Mouse (Mus musculus) lung, postnatal 14 days (tissue): ENCODE measurements around the gene Rap2b.
A peak's percentile ranks its signal among the peaks of the same experiment; 100 is the strongest.

ENCODE experiments used
- DNase-seq: peaks from one replicate; pipeline ENCODE4 v3.0.0; 2021

Rap2b gene

GRCm38 (mm10) chr3:61361338-61361737 is at the start of gene Rap2b:
TSS of gene Rap2b (plus strand) at chr3:61361638.
- no peak for DNase-seq

GRCm38 (mm10) chr3:61315002-61315401 is 46.4 kb upstream of the Rap2b start:
- DNase-seq, result no peak

GRCm38 (mm10) chr3:61320031-61320430 is 41.4 kb upstream of the Rap2b start:
- DNase-seq, result no peak

- DNase-seq, result no peak
Measured at GRCm38 (mm10) chr3:61321632-61322031, 39.8 kb upstream of the Rap2b start.

GRCm38 (mm10) chr3:61336205-61336604 is 25.2 kb upstream of the Rap2b start:
- DNase-seq, result no peak

GRCm38 (mm10) chr3:61337230-61337629 is 24.2 kb upstream of the Rap2b start:
- DNase-seq, result no peak

GRCm38 (mm10) chr3:61340321-61340720 is 21.1 kb upstream of the Rap2b start:
- no peak for DNase-seq

GRCm38 (mm10) chr3:61344031-61344430 is 17.4 kb upstream of the Rap2b start:
- no peak for DNase-seq

GRCm38 (mm10) chr3:61345636-61346035 is 15.8 kb upstream of the Rap2b start:
- no peak for DNase-seq

GRCm38 (mm10) chr3:61348036-61348614 is 13.3 kb upstream of the Rap2b start:
- DNase-seq, result no peak

- no peak for DNase-seq
Measured at GRCm38 (mm10) chr3:61349433-61349832, 12.0 kb upstream of the Rap2b start.

GRCm38 (mm10) chr3:61355464-61355863 is 6.0 kb upstream of the Rap2b start:
- no peak for DNase-seq

- peak; percentile 8 for DNase-seq
Measured at GRCm38 (mm10) chr3:61358107-61358506, 3.3 kb upstream of the Rap2b start.

- DNase-seq, result no peak
Measured at GRCm38 (mm10) chr3:61358756-61359293, 2.6 kb upstream of the Rap2b start.

GRCm38 (mm10) chr3:61362821-61363160 is 1.4 kb downstream of the Rap2b start:
- peak; percentile 26 for DNase-seq

GRCm38 (mm10) chr3:61363161-61363988 is 1.9 kb downstream of the Rap2b start:
- DNase-seq, result peak; percentile 87

GRCm38 (mm10) chr3:61363989-61364660 is 2.7 kb downstream of the Rap2b start:
- peak; percentile 97 for DNase-seq

- no peak for DNase-seq
Measured at GRCm38 (mm10) chr3:61364661-61364977, 3.2 kb downstream of the Rap2b start.

- DNase-seq, result peak; percentile 36
Measured at GRCm38 (mm10) chr3:61364978-61365778, 3.7 kb downstream of the Rap2b start.

- DNase-seq, result peak; percentile 12
Measured at GRCm38 (mm10) chr3:61365779-61366373, 4.4 kb downstream of the Rap2b start, which contains the start of gene B430305J03Rik. TSS of gene B430305J03Rik (minus strand) at chr3:61365951.

- peak; percentile 10 for DNase-seq
Measured at GRCm38 (mm10) chr3:61368446-61368845, 7.0 kb downstream of the Rap2b start.

- no peak for DNase-seq
Measured at GRCm38 (mm10) chr3:61376001-61376400, 14.6 kb downstream of the Rap2b start.
